Mouse (Mus musculus) skeletal muscle tissue, adult 2 months (tissue): Measurements from ENCODE around the gene Olfr315.
"Not testable (repeated sequence)": the region's sequence is repeated elsewhere in the genome, so short reads cannot be mapped to it uniquely, and the experiment has no call there.

Experiments used
- DNase-seq: peaks from one replicate; pipeline ENCODE4 v3.0.0-alpha.2; 2012; ENCODE audit warnings: low read depth, low spot score

The Olfr315 gene

DNA sequence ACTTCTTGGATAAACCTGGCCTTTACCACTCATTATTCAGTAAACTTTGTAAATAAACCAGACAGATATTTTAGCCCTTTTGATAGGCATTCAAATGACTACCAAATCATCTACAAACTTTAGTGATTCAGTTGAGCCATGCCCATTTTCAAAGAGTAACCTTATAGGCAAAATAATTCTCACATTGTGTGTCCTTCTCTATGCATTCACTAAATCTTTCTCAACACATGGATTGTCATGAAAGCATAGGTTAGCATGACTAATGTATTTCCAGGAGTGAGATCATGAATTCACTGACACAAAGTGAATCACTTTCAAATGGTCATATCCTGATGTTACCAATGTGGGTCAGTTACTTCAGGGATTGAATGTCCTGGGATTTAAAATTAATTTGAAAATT, at the start of gene Olfr315:
Gene Olfr315 (plus strand): TSS at position 301 of the 400 bp plus-strand sequence.
- DNase-seq, result no peak

- DNase-seq, result no peak
Measured at GRCm38 (mm10) chr11:58723914-58724313, 49.1 kb upstream of the Olfr315 start, which contains the start of gene Olfr318. Gene Olfr318 (minus strand): TSS chr11:58724014.

DNA sequence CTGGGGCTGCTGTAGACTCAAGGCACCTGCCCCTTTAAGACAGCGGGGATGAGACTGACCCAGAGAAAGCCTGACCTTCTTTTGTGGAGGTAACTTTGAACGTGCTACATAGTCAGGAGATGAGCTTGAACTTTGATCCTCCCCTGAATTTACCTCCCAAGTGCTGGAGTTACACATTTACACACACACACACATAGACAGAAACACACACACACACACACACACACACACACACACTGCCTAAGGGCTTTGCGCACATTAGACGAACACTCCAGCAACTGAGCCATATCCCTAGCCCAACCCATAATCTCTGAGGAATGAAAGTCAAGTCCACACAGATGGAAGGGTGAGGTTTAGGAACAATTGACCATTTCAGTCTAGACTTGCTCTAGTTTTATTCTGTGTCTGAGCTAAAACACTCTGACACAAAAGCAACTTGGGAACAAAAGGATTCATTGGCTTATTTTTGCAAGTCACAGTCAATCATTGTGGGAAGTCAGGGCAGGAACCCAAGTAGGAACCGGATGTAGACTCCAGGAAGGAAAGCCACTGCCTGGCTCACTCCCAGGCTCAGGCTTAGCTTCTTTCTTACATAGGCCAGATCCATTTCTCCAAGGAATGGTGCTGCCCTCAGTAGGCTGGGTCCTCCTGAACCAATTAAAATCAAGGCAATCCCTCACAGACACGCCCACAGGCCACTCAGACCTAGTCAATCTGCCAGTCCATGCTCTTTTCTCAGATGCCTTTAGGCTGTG, 44.9 kb upstream of the Olfr315 start:
- DNase-seq, result not testable (repeated sequence)

GRCm38 (mm10) chr11:58733372-58733771, 39.6 kb upstream of the Olfr315 start:
- no peak for DNase-seq

DNA sequence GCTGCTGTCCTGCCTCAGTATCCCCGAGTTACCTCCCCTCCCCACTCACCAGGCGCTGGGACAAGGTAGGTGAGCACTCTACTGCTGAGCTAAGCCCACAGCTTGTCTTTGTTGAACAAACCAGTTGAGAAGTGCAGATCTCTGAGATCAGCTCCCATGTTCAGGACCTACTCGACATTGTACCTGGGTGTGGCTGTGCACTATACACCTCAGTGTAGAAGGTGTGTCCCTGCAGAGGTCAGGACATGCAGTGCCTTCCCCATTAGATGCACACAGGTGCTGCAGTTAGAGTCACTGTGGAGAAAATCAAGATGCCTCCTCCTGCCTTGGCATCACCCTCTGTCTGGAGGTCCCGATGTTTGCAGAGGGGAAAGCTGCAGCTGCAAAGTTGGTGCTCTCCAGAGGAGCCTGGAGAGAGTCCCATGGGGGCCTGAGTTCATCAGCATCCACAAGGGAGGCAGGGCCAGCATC, 34.2 kb upstream of the Olfr315 start, which contains the start of gene Olfr317:
Gene Olfr317 (minus strand): TSS at position 421 of the 471 bp plus-strand sequence.
- DNase-seq, result no peak

GRCm38 (mm10) chr11:58751096-58751495, 21.9 kb upstream of the Olfr315 start:
- not testable (repeated sequence) for DNase-seq

GRCm38 (mm10) chr11:58752434-58752833, 20.6 kb upstream of the Olfr315 start, which contains the start of gene Olfr316:
Gene Olfr316 (plus strand): TSS chr11:58752734.
- no peak for DNase-seq

- no peak for DNase-seq
Measured at GRCm38 (mm10) chr11:58782480-58783089, 9.6 kb downstream of the Olfr315 start, which contains the start of gene Olfr314. Gene Olfr314 (plus strand): TSS chr11:58782952.

DNA sequence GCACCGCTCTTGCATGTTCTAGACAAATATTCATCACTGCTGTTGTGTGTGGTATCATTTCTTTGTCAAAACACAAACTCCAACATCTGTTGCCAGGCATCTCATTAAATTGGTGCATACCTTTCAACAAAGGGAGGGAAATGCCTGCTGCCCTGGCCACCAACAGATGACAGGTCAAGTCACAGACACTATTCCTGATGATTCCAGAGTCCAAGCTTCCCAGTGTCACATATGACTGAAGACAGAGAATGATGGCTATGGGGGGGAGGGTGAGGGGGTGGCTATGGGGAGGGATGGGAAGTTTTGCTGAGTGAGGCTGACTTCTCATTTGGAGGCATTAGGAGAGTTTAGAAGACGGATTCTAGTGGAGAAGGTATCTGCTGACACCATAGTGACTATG, 11.2 kb downstream of the Olfr315 start:
- DNase-seq, result no peak

- no peak for DNase-seq
Measured at GRCm38 (mm10) chr11:58787651-58788050, 14.7 kb downstream of the Olfr315 start.

- no peak for DNase-seq
Measured at GRCm38 (mm10) chr11:58788346-58788745, 15.4 kb downstream of the Olfr315 start.

- no peak for DNase-seq
Measured at GRCm38 (mm10) chr11:58789532-58789931, 16.5 kb downstream of the Olfr315 start.

- DNase-seq, result no peak
Measured at GRCm38 (mm10) chr11:58790053-58790452, 17.1 kb downstream of the Olfr315 start.

- no peak for DNase-seq
Measured at GRCm38 (mm10) chr11:58790646-58791045, 17.7 kb downstream of the Olfr315 start.

- DNase-seq, result no peak
Measured at GRCm38 (mm10) chr11:58795856-58796255, 22.9 kb downstream of the Olfr315 start.

- DNase-seq, result no peak
Measured at GRCm38 (mm10) chr11:58796850-58797249, 23.9 kb downstream of the Olfr315 start.

- DNase-seq, result no peak
Measured at GRCm38 (mm10) chr11:58799747-58800146, 26.8 kb downstream of the Olfr315 start.

GRCm38 (mm10) chr11:58801558-58802228, 28.7 kb downstream of the Olfr315 start, which contains the start of gene Fam183b:
Gene Fam183b (minus strand): TSS chr11:58801960.
- no peak for DNase-seq

GRCm38 (mm10) chr11:58803871-58804270, 30.9 kb downstream of the Olfr315 start:
- no peak for DNase-seq

DNA sequence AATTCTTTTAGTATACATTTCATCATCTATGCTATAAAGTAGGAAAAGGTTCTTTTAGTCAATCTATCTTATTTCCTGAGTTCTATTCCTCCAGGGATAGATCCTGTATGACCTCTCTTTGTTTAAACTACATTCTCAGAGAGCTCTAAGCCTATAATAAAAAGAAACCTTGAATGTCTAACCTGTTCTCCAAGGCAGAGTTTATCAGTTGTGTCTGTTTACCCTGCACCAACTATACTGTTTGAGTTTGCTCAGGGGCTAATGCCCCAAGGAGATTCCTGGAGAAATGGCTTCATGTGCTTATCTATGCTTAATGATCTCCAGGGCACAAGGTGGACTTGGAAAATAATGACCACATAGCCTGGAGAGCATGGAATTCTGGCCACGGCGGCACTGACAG, 31.4 kb downstream of the Olfr315 start:
- DNase-seq, result no peak

GRCm38 (mm10) chr11:58812001-58812400, 39.0 kb downstream of the Olfr315 start:
- no peak for DNase-seq

DNA sequence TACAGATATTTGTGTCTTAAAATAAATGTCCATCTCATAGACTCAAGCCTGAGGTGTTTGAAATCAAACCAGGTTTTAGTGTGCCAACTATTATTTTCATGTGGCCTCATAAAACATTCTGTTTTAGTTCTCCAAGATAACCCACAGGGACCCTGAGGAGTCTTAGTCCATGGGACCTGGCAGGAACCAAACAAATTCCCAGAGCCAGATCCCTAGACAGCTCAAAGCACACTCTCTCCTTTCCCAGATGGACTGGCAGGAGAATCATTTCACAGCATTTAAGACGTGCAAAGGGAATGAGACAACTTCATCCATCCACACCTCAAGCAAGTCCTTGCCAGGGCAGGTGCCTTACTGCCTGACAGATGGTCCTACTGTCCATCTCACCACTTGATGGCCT, 41.7 kb downstream of the Olfr315 start, which contains the start of gene Olfr313:
Gene Olfr313 (plus strand): TSS at position 301 of the 400 bp plus-strand sequence.
- not testable (repeated sequence) for DNase-seq
